Mouse (Mus musculus) limb, embryonic 15.5 days (tissue): Measurements from ENCODE around the gene B430305J03Rik. TPM values are rescaled to one million over a fixed set of nuclear protein-coding genes. Genes with fewer than 3 reads are reported as not detected.

ENCODE experiments used
- ATAC-seq: fragments of 200-750 bp; cut with Nextera tagmentation; 2 replicates; pipeline ENCODE4 v1.8.0; 2017; ENCODE audit warnings: low read depth, moderate TSS enrichment; ENCODE audit not compliant: insufficient number of reproducible peaks, low FRiP score, low TSS enrichment
- H3K27ac ChIP-seq: fragments of 300-500 bp; sonication (generic); 2 replicates; pipeline ENCODE4 v1.5.1; 2015; ENCODE audit warnings: moderate library complexity, mild to moderate bottlenecking, inconsistent platforms
- H3K27me3 ChIP-seq: fragments of 300-500 bp; sonication (generic); 2 replicates; pipeline ENCODE4 v1.6.1; 2015; ENCODE audit warnings: inconsistent platforms
- H3K36me3 ChIP-seq: fragments of 300-500 bp; sonication (generic); 2 replicates; pipeline ENCODE4 v1.6.1; 2015; ENCODE audit warnings: inconsistent platforms
- H3K4me1 ChIP-seq: fragments of 300-500 bp; sonication (generic); 2 replicates; pipeline ENCODE4 v1.6.1; 2015; ENCODE audit warnings: inconsistent platforms
- H3K4me2 ChIP-seq: fragments of 300-500 bp; sonication (generic); 2 replicates; pipeline ENCODE4 v1.6.1; 2015; ENCODE audit warnings: mild to moderate bottlenecking, inconsistent platforms
- H3K4me3 ChIP-seq: fragments of 300-500 bp; sonication (generic); 2 replicates; pipeline ENCODE4 v1.5.1; 2015; ENCODE audit warnings: mild to moderate bottlenecking, inconsistent platforms
- H3K9ac ChIP-seq: fragments of 300-500 bp; sonication (generic); 2 replicates; pipeline ENCODE4 v1.6.1; 2015; ENCODE audit warnings: inconsistent platforms
- H3K9me3 ChIP-seq: fragments of 300-500 bp; sonication (generic); 2 replicates; pipeline ENCODE4 v1.6.1; 2016; ENCODE audit warnings: inconsistent platforms
- WGBS: fragments of 180-500 bp; shearing (Covaris S2); methylation state at CpG from one replicate; pipeline ENCODE4 v1.1.7; 2015; 5-methylcytosine and 5-hydroxymethylcytosine counted together
- polyA plus RNA-seq: library from polyadenylated mRNA; unstranded; fragments of >200 nt; fragmentation: Nextera tagmentation; extraction: Ambion mirVana; gene quantifications from 2 replicates; pipeline ENCODE4 v1.2.1, GENCODE M21; 2015

The B430305J03Rik gene
- not detected in 2 replicates for polyA plus RNA-seq

DNA sequence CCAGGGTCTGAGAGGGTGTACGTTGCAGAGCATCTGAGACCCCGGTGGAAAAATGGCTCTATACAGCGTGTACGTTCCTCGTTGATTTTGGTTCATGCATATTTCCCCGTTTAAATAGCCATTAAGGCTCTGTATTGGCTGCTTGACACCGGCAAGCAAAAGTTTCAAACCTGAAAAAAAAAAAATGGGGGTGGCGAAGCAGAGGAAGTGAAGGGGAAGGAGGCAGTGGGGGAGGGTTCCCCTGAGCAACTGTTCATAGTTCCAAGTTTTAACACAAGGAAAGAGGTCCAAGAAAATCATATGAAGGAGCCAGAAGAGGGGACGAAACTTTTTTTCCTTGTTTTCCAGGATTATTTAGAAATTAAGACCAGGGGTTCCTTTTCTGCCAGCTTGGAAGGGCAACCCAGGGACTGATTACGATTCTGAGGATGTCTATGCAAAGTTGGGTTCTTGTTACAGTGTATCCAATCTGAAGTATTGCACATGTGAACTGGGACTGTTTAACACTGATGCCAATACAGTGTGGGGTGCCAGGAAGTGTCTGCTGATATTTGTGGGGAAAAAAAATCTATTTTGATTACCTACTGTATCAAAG is at the start of gene B430305J03Rik:
B430305J03Rik (minus strand) TSS at position 173 of the 595 bp plus-strand sequence.
- Histone ChIP-seq H3K36me3 (0 out of 2 replicates have a peak, but pooled peaks cover 4% of the 10 kb centered on the region), H3K4me3 (peak within 1 kb of the TSS; percentile 90), H3K9me3 (no peaks in the 10 kb centered on the region), H3K27ac (peak within 1 kb of the TSS; percentile 93), H3K27me3 (no peaks in the 10 kb centered on the region), H3K4me1 (peaks cover 18% of the 10 kb centered on the region), H3K4me2 (peak within 1 kb of the TSS; percentile 90), H3K9ac (peak within 1 kb of the TSS; percentile 82)
- no peak for ATAC-seq
- WGBS: 1% methylated on average over 10 of the region's 10 CpGs

DNA sequence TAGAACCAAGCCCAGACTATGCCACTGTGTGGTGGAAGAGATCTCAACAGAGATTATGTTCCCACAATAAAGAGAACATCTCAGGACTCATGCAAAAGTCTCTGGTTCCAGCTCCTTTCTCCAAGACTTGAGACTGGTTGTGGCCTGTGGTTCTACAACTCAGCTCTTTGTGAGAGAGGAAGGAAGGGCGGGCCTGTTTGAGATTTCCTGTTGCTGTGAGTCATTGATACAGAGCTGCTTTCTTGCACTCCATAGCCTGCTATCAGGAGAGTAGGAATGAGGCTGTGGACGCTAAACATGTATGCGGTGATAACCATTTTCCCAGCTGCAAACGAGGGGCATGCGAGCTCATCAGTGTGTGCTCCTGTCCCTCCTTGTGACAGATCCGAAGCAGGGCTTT is 43.9 kb upstream of the B430305J03Rik start:
- 70% methylated on average over 6 of the region's 6 CpGs for WGBS

DNA sequence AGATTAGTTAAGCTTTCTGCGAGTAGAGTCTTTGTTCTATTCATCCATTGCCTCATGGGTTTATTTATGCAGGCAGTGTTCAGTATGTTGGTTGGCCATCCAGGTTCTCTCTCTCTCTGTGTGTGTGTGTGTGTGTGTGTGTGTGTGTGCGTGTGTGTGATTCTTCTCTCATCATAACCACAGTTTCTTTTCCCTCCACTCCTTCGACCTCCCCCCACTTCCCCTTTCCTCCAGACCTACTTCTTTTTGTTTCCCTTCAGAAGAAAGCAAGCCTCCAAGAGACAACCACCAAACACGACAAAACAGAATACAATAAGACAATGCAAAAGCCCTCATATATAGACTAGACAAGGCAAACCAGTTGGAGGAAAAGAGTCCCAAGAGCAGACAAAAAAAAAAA is 41.2 kb upstream of the B430305J03Rik start:
- Histone ChIP-seq H3K27ac (no peak overlapping the region), H3K4me1 (no peaks in the 10 kb centered on the region), H3K9ac (no peak overlapping the region), H3K9me3 (no peaks in the 10 kb centered on the region), H3K4me3 (no peak overlapping the region), H3K4me2 (no peak overlapping the region), H3K27me3 (no peaks in the 10 kb centered on the region), H3K36me3 (no peaks in the 10 kb centered on the region)
- no peak for ATAC-seq
- whole genome bisulfite sequencing: 83% methylated on average over 4 of the region's 4 CpGs

More for the DNA sequence above, 43.9 kb upstream of the B430305J03Rik start:
- Histone ChIP-seq H3K9ac (no peak overlapping the region), H3K27ac (no peak overlapping the region), H3K36me3 (no peaks in the 10 kb centered on the region), H3K9me3 (no peaks in the 10 kb centered on the region), H3K4me2 (no peak overlapping the region), H3K27me3 (no peaks in the 10 kb centered on the region), H3K4me3 (no peak overlapping the region), H3K4me1 (no peaks in the 10 kb centered on the region)
- ATAC-seq: no peak

DNA sequence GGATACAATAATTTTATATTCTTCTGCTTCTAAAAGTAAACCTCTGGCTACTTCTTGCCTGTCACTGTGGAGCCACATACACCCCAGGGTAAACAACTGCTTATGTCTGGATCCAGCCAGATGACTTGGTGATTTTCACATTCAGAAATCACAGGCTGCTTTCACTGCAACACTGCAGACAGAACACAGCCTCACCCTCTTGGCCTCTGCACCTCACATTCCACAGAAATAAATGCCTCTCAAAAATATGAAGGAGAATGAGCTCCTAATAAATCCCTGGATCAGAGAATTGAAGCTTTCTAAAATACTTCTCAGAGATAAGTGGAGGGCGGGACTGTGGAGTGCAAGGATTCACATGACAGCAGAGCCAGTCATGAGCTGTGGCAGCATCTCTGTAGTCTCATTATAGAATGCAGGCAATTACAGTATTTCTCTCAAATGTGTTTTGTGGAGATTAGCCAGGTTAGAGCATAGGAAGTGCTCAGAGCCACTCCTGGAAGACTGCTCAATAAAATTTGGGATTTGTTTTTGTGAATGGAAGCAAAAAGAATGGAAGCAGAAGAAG is 35.2 kb upstream of the B430305J03Rik start:
- no peaks in the 10 kb centered on the region for H3K27me3 ChIP-seq
- H3K27ac ChIP-seq: no peak overlapping the region
- H3K9me3 ChIP-seq: no peaks in the 10 kb centered on the region
- no peak overlapping the region for H3K4me3 ChIP-seq
- no peaks in the 10 kb centered on the region for H3K36me3 ChIP-seq
- ATAC-seq: no peak
- H3K4me1 ChIP-seq: no peaks in the 10 kb centered on the region
- H3K4me2 ChIP-seq: no peak overlapping the region
- WGBS: 49% methylated on average over 1 of the region's 1 CpGs
- H3K9ac ChIP-seq: no peak overlapping the region

DNA sequence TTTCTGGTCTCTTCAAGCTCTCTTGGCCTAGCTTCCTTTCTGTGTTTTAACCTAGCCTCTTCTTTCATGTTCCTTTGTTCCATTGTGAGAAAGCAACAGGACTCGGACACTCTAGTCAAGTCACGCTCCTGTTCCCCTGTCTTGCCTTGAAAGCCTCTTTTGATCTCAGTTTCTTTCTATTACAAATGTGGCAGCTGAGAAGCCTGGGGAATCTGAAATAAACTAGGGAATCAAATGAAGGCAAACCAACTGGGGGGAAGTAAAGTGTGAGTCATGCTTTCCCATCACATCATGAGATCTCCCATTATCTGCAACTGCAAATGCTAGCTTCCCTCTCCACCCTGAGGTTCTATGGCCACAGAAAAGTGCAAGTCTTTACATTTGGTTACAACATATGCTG is 31.0 kb upstream of the B430305J03Rik start:
- Histone ChIP-seq H3K27ac (no peak overlapping the region), H3K4me3 (no peak overlapping the region), H3K9me3 (no peaks in the 10 kb centered on the region), H3K36me3 (no peaks in the 10 kb centered on the region), H3K4me2 (no peak overlapping the region), H3K9ac (no peak overlapping the region), H3K4me1 (no peaks in the 10 kb centered on the region), H3K27me3 (no peaks in the 10 kb centered on the region)
- WGBS: 78% methylated on average over 2 of the region's 2 CpGs
- ATAC-seq: no peak

DNA sequence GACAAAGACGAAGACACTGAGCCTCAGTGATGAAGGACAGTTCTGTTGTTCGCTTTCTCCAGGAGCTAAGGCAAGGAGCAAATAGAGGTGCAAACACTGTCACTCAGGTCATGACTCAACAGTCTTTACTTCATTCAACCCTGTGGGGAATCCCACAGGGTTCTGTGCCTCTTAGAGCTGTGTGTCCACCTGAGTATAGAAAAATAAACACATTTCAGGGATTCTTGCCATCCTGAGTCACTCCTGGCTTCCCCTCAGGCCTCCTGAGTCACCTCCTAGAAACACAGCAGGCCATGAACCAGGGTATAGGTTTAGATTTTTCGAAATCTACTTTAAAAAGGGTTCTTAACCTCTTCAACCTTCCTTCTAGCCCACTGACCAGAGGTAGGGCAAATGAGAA is 29.6 kb upstream of the B430305J03Rik start:
- H3K4me2 ChIP-seq: no peak overlapping the region
- no peak overlapping the region for H3K27ac ChIP-seq
- H3K9me3 ChIP-seq: no peaks in the 10 kb centered on the region
- H3K4me3 ChIP-seq: no peak overlapping the region
- no peaks in the 10 kb centered on the region for H3K27me3 ChIP-seq
- H3K4me1 ChIP-seq: no peaks in the 10 kb centered on the region
- no peaks in the 10 kb centered on the region for H3K36me3 ChIP-seq
- ATAC-seq: no peak
- H3K9ac ChIP-seq: no peak overlapping the region
- 81% methylated on average over 3 of the region's 3 CpGs for WGBS

DNA sequence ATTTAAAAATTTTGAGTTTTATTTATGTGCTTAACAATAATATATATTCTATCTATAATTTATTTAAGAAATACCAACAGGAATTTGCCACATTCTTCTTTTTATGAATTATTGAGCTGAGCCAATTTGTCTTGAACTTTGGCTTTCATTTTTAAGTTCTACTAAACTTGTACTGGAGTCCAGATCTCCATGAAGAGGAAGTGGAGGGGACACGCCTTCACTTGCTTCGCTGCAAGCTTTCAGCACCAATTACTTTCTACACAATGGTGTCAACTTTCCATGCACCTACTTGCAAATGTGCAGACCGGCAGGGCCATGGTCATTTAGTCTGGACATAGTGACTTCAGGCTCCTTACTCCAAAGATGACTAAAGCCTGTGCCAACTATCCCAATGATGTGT is 27.8 kb upstream of the B430305J03Rik start:
- no peaks in the 10 kb centered on the region for H3K36me3 ChIP-seq
- H3K9me3 ChIP-seq: no peaks in the 10 kb centered on the region
- no peak overlapping the region for H3K4me3 ChIP-seq
- H3K27me3 ChIP-seq: no peaks in the 10 kb centered on the region
- H3K27ac ChIP-seq: no peak overlapping the region
- ATAC-seq: no peak
- no peak overlapping the region for H3K9ac ChIP-seq
- 60% methylated on average over 3 of the region's 3 CpGs for WGBS
- no peak overlapping the region for H3K4me2 ChIP-seq
- no peaks in the 10 kb centered on the region for H3K4me1 ChIP-seq

DNA sequence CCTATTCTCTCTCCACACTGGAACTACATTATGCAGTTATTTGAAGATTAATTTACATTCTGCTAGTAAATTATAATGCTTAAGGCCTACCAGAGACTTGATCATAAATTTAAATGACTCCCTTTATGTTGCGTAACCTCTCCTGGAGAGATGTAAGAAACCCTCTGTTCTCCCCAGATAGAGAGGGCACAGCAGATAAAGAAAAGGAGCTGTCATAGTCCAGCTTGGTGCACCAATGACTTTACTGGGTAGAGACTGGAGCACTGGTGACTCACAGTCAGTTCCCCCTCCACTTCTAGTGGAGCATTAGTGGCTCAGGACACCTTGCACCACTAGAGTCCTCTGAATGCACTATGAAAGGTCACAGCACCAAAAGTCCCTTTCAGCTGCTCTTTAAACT is 27.1 kb upstream of the B430305J03Rik start:
- Histone ChIP-seq H3K4me3 (no peak overlapping the region), H3K27ac (no peak overlapping the region), H3K9ac (no peak overlapping the region), H3K36me3 (no peaks in the 10 kb centered on the region), H3K4me2 (no peak overlapping the region), H3K9me3 (no peaks in the 10 kb centered on the region), H3K27me3 (no peaks in the 10 kb centered on the region), H3K4me1 (no peaks in the 10 kb centered on the region)
- no peak for ATAC-seq
- 71% methylated on average over 1 of the region's 1 CpGs for WGBS

DNA sequence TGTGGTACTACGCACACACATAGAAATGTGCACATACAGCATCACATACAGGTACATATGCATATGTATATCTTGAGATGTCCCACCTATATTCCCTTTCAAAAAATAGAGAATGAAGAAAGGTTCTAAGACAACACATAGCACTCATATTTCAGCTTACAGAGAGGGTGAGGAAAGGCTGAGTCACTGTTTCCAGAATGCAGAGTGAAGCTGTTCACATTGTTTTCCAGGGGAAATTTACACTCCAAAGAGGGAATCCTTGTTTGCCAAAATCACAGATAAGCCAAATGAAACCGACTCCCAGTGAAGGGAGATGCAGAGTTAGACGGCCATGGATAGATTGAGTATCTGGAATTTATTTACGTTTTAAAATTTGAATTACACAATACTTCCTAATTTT is 25.8 kb upstream of the B430305J03Rik start:
- Histone ChIP-seq H3K27me3 (no peaks in the 10 kb centered on the region), H3K9ac (no peak overlapping the region), H3K9me3 (no peaks in the 10 kb centered on the region), H3K27ac (no peak overlapping the region), H3K36me3 (no peaks in the 10 kb centered on the region), H3K4me2 (no peak overlapping the region), H3K4me3 (no peak overlapping the region), H3K4me1 (no peaks in the 10 kb centered on the region)
- WGBS: 72% methylated on average over 4 of the region's 4 CpGs
- no peak for ATAC-seq

DNA sequence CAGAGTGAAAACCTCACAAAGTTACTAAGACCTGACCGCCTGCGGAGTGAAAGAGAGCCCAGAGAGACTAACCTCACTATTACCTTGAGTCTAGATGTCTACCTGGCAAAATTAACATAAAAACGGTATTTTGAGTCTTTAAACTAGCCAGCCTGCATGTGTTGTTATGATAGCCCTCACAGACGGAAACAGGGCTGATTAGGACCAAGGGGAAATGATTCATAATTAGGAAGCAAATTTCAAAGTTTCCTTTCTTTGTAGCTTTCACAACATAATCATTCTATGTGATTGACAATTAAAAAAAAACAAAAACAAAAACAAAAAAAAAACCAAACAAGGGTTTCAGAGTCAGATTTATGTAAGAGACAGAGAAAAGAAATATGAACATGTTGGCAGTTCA is 20.6 kb upstream of the B430305J03Rik start:
- no peak overlapping the region for H3K9ac ChIP-seq
- no peak overlapping the region for H3K4me2 ChIP-seq
- no peaks in the 10 kb centered on the region for H3K27me3 ChIP-seq
- H3K4me3 ChIP-seq: no peak overlapping the region
- no peaks in the 10 kb centered on the region for H3K4me1 ChIP-seq
- ATAC-seq: no peak
- H3K9me3 ChIP-seq: no peaks in the 10 kb centered on the region
- H3K27ac ChIP-seq: no peak overlapping the region
- 69% methylated on average over 4 of the region's 4 CpGs for WGBS
- no peaks in the 10 kb centered on the region for H3K36me3 ChIP-seq

DNA sequence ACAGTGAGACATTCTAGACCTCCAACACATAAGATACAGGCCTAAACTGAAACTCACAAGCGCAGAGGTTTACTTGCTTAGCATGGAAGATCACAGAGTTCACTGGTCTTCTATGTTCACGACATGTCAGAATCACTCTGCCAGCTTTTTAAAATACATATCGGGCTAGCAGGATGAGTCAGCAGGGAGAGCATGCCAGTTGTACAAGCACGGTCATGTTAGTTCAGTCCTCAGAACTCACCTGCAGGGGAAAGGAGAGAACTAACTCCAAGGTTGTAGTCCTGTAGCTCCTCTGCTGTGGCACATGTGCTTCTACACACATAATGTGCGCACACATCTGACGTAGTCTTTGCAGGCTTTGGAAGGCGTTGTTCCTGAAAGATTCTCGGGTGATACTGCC is 10.2 kb upstream of the B430305J03Rik start:
- H3K4me1 ChIP-seq: no peaks in the 10 kb centered on the region
- no peak overlapping the region for H3K9ac ChIP-seq
- WGBS: 86% methylated on average over 8 of the region's 8 CpGs
- ATAC-seq: no peak
- no peak overlapping the region for H3K4me3 ChIP-seq
- no peak overlapping the region for H3K27ac ChIP-seq
- H3K9me3 ChIP-seq: no peaks in the 10 kb centered on the region
- H3K36me3 ChIP-seq: 0 out of 2 replicates have a peak, but pooled peaks cover 2% of the 10 kb centered on the region
- H3K4me2 ChIP-seq: no peak overlapping the region
- no peaks in the 10 kb centered on the region for H3K27me3 ChIP-seq

DNA sequence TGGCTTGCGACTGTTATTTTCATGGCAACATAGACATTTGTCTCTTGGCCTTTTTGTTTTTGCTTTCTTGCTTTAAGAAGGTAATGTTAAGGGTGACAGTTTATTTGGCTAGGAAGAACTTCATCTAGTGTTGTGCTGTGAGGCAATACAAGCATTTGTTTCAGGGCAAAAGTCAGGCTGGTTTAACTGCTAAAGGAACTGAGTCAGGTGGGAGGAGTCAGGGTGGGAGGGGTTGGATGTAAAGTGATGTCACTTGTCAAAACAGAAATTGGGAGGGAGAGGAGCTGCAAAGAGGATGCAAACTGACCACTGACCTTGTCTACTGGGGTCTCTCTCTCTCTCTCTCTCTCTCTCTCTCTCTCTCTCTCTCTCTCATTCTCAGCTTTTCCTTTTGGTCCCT is 2.7 kb upstream of the B430305J03Rik start:
- no peaks in the 10 kb centered on the region for H3K27me3 ChIP-seq
- no peak overlapping the region for H3K9ac ChIP-seq
- WGBS: 93% methylated on average over 1 of the region's 1 CpGs
- H3K4me3 ChIP-seq: no peak overlapping the region
- H3K4me2 ChIP-seq: no peak overlapping the region
- no peaks in the 10 kb centered on the region for H3K9me3 ChIP-seq
- peaks cover 9% of the 10 kb centered on the region for H3K4me1 ChIP-seq
- no peak for ATAC-seq
- H3K36me3 ChIP-seq: 0 out of 2 replicates have a peak, but pooled peaks cover 6% of the 10 kb centered on the region
- no peak overlapping the region for H3K27ac ChIP-seq
